Mouse (Mus musculus) lung, embryonic 16.5 days (tissue): Measurements from ENCODE around the gene Pik3r1. TPM values are rescaled to one million over a fixed set of nuclear protein-coding genes. Genes with fewer than 3 reads are reported as not detected.
A peak's percentile ranks its signal among the peaks of the same experiment; 100 is the strongest.

Experiments used
- ATAC-seq: fragments of 200-750 bp; cut with Nextera tagmentation; 2 replicates; pipeline ENCODE4 v1.8.0; 2017; ENCODE audit warnings: low read depth, mild to moderate bottlenecking, moderate library complexity
- H3K27ac ChIP-seq: fragments of 300-500 bp; sonication (generic); 2 replicates; pipeline ENCODE4 v1.5.1; 2014; ENCODE audit warnings: mild to moderate bottlenecking, control low read depth, low read length
- H3K27me3 ChIP-seq: fragments of 300-500 bp; sonication (generic); 2 replicates; pipeline ENCODE4 v1.6.1; 2014; ENCODE audit warnings: low read depth, low read length, mixed read lengths; ENCODE audit not compliant: control insufficient read depth, insufficient read depth
- H3K36me3 ChIP-seq: fragments of 300-500 bp; sonication (generic); 2 replicates; pipeline ENCODE4 v1.6.1; 2014; ENCODE audit warnings: low read length; ENCODE audit not compliant: control insufficient read depth, insufficient read depth
- H3K4me1 ChIP-seq: fragments of 300-500 bp; sonication (generic); replicated peaks from 2 replicates; pipeline ENCODE4 v1.6.1; 2014; ENCODE audit warnings: low read length, mixed read lengths; ENCODE audit not compliant: control insufficient read depth, insufficient read depth
- H3K4me2 ChIP-seq: fragments of 300-500 bp; sonication (generic); 2 replicates; pipeline ENCODE4 v1.6.1; 2014; ENCODE audit warnings: low read depth, low read length, control low read depth
- H3K4me3 ChIP-seq: fragments of 300-500 bp; sonication (generic); 2 replicates; pipeline ENCODE4 v1.5.1; 2014; ENCODE audit warnings: mild to moderate bottlenecking, low read length, control low read depth
- H3K9ac ChIP-seq: fragments of 300-500 bp; sonication (generic); 2 replicates; pipeline ENCODE4 v1.6.1; 2014; ENCODE audit warnings: low read length, control low read depth
- H3K9me3 ChIP-seq: fragments of 300-500 bp; sonication (generic); 2 replicates; pipeline ENCODE4 v1.6.1; 2016; ENCODE audit warnings: low read length; ENCODE audit not compliant: control insufficient read depth
- WGBS: fragments of 180-500 bp; shearing (Covaris S2); extraction: QIAGEN DNeasy Blood & Tissue Kit; methylation state at CpG from one replicate; pipeline ENCODE4 v1.1.7; 2014; 5-methylcytosine and 5-hydroxymethylcytosine counted together
- polyA plus RNA-seq: library from polyadenylated mRNA; unstranded; fragments of >200 nt; fragmentation: Nextera tagmentation; extraction: Ambion mirVana; gene quantifications from 2 replicates; pipeline ENCODE4 v1.2.1, GENCODE M21; 2015

The Pik3r1 gene
- polyA plus RNA-seq, 1 experiment from 2014 or later = 28.5 TPM

- Histone ChIP-seq H3K36me3 (no peaks in the 10 kb centered on the region), H3K27ac (no peak overlapping the region; the same call in 1 of the 2 replicates), H3K27me3 (no peaks in the 10 kb centered on the region), H3K9ac (no peak overlapping the region), H3K4me3 (no peak overlapping the region), H3K9me3 (no peaks in the 10 kb centered on the region), H3K4me2 (no peak overlapping the region), H3K4me1 (peaks cover 30% of the 10 kb centered on the region)
- 55% methylated on average over 8 of the region's 8 CpGs for WGBS
- ATAC-seq = no peak
Measured at GRCm38 (mm10) chr13:101735364-101736120, 32.5 kb downstream of the Pik3r1 start.

GRCm38 (mm10) chr13:101734227-101734626, 33.8 kb downstream of the Pik3r1 start:
- peaks cover 24% of the 10 kb centered on the region for H3K4me1 ChIP-seq
- no peak overlapping the region for H3K9ac ChIP-seq
- no peaks in the 10 kb centered on the region for H3K36me3 ChIP-seq
- WGBS = 82% methylated on average over 7 of the region's 7 CpGs
- no peak overlapping the region for H3K4me2 ChIP-seq
- H3K27ac ChIP-seq = no peak overlapping the region
- no peak overlapping the region for H3K4me3 ChIP-seq
- no peaks in the 10 kb centered on the region for H3K27me3 ChIP-seq
- H3K9me3 ChIP-seq = no peaks in the 10 kb centered on the region
- ATAC-seq = no peak

GRCm38 (mm10) chr13:101732675-101733074, 35.3 kb downstream of the Pik3r1 start:
- Histone ChIP-seq H3K27me3 (no peaks in the 10 kb centered on the region), H3K4me1 (peaks cover 19% of the 10 kb centered on the region), H3K9ac (no peak overlapping the region), H3K4me2 (no peak overlapping the region), H3K9me3 (no peaks in the 10 kb centered on the region), H3K4me3 (no peak overlapping the region), H3K27ac (peak overlapping the region; percentile 2; the same call in 1 of the 2 replicates), H3K36me3 (no peaks in the 10 kb centered on the region)
- WGBS = 63% methylated on average over 10 of the region's 10 CpGs
- no peak for ATAC-seq

- Histone ChIP-seq H3K4me3 (no peak overlapping the region), H3K9me3 (no peaks in the 10 kb centered on the region), H3K27me3 (no peaks in the 10 kb centered on the region), H3K4me1 (peaks cover 16% of the 10 kb centered on the region), H3K4me2 (no peak overlapping the region), H3K27ac (no peak overlapping the region), H3K36me3 (no peaks in the 10 kb centered on the region; the same call in 1 of the 2 replicates), H3K9ac (no peak overlapping the region)
- WGBS = 47% methylated on average over 7 of the region's 7 CpGs
- peak; percentile 45; the same call in 1 of the 2 replicates for ATAC-seq
Measured at GRCm38 (mm10) chr13:101731777-101732176, 36.2 kb downstream of the Pik3r1 start.

- H3K9ac ChIP-seq = no peak overlapping the region
- H3K36me3 ChIP-seq = no peaks in the 10 kb centered on the region; the same call in 1 of the 2 replicates
- peaks cover 10% of the 10 kb centered on the region; the same call in 1 of the 2 replicates for H3K4me1 ChIP-seq
- H3K4me3 ChIP-seq = no peak overlapping the region
- H3K9me3 ChIP-seq = no peaks in the 10 kb centered on the region
- 84% methylated on average over 8 of the region's 8 CpGs for WGBS
- no peaks in the 10 kb centered on the region for H3K27me3 ChIP-seq
- ATAC-seq = no peak
- no peak overlapping the region for H3K27ac ChIP-seq
- H3K4me2 ChIP-seq = no peak overlapping the region
Measured at GRCm38 (mm10) chr13:101730351-101730750, 37.7 kb downstream of the Pik3r1 start.

- H3K9me3 ChIP-seq = no peaks in the 10 kb centered on the region
- 64% methylated on average over 4 of the region's 4 CpGs for WGBS
- no peaks in the 10 kb centered on the region; the same call in 1 of the 2 replicates for H3K36me3 ChIP-seq
- no peak overlapping the region for H3K27ac ChIP-seq
- no peak overlapping the region for H3K4me3 ChIP-seq
- H3K4me1 ChIP-seq = peaks cover 10% of the 10 kb centered on the region; the same call in 1 of the 2 replicates
- no peaks in the 10 kb centered on the region for H3K27me3 ChIP-seq
- H3K4me2 ChIP-seq = no peak overlapping the region
- ATAC-seq = peak; percentile 8; the same call in 1 of the 2 replicates
- H3K9ac ChIP-seq = no peak overlapping the region
Measured at GRCm38 (mm10) chr13:101729248-101730055, 38.6 kb downstream of the Pik3r1 start.

GRCm38 (mm10) chr13:101728816-101729215, 39.2 kb downstream of the Pik3r1 start:
- no peak for ATAC-seq
- H3K27ac ChIP-seq = no peak overlapping the region
- no peak overlapping the region for H3K4me2 ChIP-seq
- peaks cover 13% of the 10 kb centered on the region for H3K4me1 ChIP-seq
- no peak overlapping the region for H3K4me3 ChIP-seq
- H3K9me3 ChIP-seq = no peaks in the 10 kb centered on the region
- no peaks in the 10 kb centered on the region; the same call in 1 of the 2 replicates for H3K36me3 ChIP-seq
- no peak overlapping the region for H3K9ac ChIP-seq
- 64% methylated on average over 7 of the region's 7 CpGs for WGBS
- no peaks in the 10 kb centered on the region for H3K27me3 ChIP-seq

DNA sequence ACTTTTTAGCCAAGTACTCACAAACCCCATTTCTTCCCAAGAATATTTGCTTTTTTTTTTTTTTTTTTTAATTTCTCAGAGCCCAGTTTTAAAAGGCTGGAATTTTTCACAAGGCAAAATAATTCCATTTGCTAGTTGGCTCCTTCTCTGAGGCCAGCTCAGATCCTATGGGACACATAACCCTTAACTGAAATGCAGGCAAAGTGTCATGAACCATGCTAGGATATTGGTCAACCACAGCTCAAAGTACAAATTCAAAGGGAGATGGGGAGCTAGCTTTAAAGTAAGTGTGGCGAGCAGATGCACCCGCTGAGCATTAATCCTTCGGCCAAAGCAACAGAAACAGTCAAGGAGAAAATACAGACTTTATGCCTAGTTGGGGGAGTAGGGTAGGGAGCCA, 39.7 kb downstream of the Pik3r1 start:
- no peaks in the 10 kb centered on the region; the same call in 1 of the 2 replicates for H3K36me3 ChIP-seq
- H3K9ac ChIP-seq = no peak overlapping the region
- H3K4me2 ChIP-seq = no peak overlapping the region
- no peaks in the 10 kb centered on the region for H3K27me3 ChIP-seq
- ATAC-seq = no peak
- 89% methylated on average over 3 of the region's 3 CpGs for WGBS
- H3K4me3 ChIP-seq = no peak overlapping the region
- H3K9me3 ChIP-seq = no peaks in the 10 kb centered on the region
- peaks cover 18% of the 10 kb centered on the region for H3K4me1 ChIP-seq
- H3K27ac ChIP-seq = peak overlapping the region; percentile 13; the same call in 1 of the 2 replicates

DNA sequence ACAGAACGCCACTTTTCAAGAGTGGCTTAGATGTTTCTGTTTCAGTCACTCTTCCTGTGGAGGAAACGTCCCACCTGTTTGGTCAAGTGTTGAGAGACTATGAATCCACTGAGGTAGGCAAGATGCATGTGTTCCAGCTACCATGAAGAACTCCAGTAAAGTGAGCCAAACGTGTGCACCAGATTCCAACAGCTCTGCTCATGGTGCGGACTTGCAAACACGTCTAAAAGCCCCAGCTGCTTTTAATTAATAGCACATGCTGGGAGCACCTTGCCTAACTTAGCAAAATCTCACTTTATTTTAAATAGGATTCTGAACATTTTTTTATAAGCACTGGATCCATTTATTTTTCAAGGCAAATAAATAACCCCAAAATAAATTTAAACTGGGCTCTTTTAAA, 40.2 kb downstream of the Pik3r1 start:
- no peak overlapping the region for H3K9ac ChIP-seq
- H3K27ac ChIP-seq = no peak overlapping the region
- no peaks in the 10 kb centered on the region for H3K9me3 ChIP-seq
- WGBS = 72% methylated on average over 5 of the region's 5 CpGs
- ATAC-seq = no peak
- H3K36me3 ChIP-seq = no peaks in the 10 kb centered on the region; the same call in 1 of the 2 replicates
- no peaks in the 10 kb centered on the region for H3K27me3 ChIP-seq
- no peak overlapping the region for H3K4me2 ChIP-seq
- no peak overlapping the region for H3K4me3 ChIP-seq
- H3K4me1 ChIP-seq = peaks cover 17% of the 10 kb centered on the region
